Mouse (Mus musculus): ENCODE measurements around the gene Serpinb6b. TPM values are rescaled to one million over a fixed set of nuclear protein-coding genes. Genes with fewer than 3 reads are reported as not detected.

Gene Serpinb6b
- 2.3 and 6.1 TPM in 2 replicates for polyA plus RNA-seq (2011; ENCODE audit: insufficient read depth, insufficient read length, low read depth, missing spikeins)

DNA sequence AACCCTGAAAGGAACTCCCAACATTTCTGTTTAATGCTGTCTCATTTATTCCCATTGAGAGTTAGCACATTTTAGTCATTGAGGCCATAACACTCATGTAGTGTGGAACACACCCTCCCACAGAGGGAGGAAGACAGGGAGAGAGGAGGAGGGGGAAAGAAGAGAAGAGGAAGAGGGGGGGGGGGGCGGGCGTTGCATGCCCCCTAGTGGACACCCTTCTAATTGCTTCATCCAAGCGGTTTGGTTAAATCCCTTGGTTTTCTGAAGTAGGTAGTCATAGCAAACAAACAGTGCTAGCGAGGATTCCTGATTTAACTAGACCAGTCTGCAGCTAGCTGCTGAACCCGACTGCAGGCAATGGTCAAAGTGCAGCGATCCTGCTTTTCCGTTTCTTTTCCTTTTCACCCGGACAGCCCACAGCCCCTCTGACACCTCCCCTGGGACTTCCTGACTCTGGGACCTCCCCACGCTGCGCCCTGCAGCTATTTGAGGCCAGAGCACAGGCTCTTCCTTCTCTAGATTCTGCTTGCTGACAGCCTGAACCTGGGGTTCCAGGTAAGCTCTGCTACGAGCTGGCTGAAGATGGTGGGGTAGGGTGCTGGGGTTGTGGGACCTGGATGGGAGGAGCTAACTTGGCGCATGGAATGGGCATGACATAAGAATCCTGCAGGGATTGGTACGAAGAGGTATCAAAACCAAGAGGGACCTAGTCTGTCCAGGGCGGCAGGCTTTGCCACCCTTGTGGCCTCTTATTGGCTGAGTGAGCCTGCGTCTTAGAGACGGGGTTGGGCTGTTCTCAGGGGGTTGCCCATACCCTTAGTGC, at the start of gene Serpinb6b:
TSS of gene Serpinb6b (plus strand) at position 221 of the 823 bp plus-strand sequence.
- Histone ChIP-seq H3K27ac (ENCODE audit: insufficient read depth, low read length) (no peak within 1 kb of the TSS), H3K4me3 (ENCODE audit: low read depth, low read length) (no peak within 1 kb of the TSS; the same call in 1 of the 2 replicates), H3K9ac (ENCODE audit: low read depth, poor library complexity, severe bottlenecking) (no peak within 1 kb of the TSS), H3K27me3 (ENCODE audit: control insufficient read depth, insufficient read depth, low read length, poor library complexity, severe bottlenecking) (no peaks in the 10 kb centered on the region; the same call in 1 of the 2 replicates), H3K4me1 (ENCODE audit: control insufficient read depth, insufficient read depth, low read length) (no peaks in the 10 kb centered on the region), H3K36me3 (ENCODE audit: control insufficient read depth, insufficient read depth, low read length, poor library complexity, severe bottlenecking) (no peaks in the 10 kb centered on the region), H3K9me3 (replicated peaks; ENCODE audit: control insufficient read depth, insufficient read depth, low read length, poor library complexity, severe bottlenecking) (no peaks in the 10 kb centered on the region)
- no peak for TF ChIP-seq EP300 (IDR thresholded peaks at IDR 0.05; ENCODE audit: insufficient read depth, low read depth, low read length)
- no peak for TF ChIP-seq POLR2A (IDR thresholded peaks at IDR 0.05; ENCODE audit: insufficient read depth, low read length)
- TF ChIP-seq CTCF (IDR thresholded peaks at IDR 0.05; ENCODE audit: low read depth, low read length) = no peak

DNA sequence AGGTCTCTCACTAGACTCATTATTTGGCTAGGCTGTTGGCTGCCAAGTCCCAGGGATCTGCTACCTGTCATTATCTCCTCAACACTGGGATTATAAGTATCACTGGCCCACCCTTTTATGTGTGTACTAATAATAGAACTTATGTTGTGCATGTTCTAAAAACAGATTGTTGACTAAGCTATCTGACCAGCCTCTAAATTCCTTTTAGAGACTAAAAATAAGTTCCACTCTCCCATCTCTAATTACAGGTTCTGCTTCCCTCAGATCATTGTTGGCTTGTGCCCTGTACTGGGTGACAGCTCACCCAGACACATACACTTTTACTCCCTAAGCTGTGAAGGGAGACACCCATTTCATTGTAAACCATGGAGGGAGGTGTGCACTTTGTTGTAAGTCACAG, 42.4 kb upstream of the Serpinb6b start:
- Histone ChIP-seq H3K9ac (ENCODE audit: low read depth, poor library complexity, severe bottlenecking) (no peak overlapping the region), H3K36me3 (ENCODE audit: control insufficient read depth, insufficient read depth, low read length, poor library complexity, severe bottlenecking) (no peaks in the 10 kb centered on the region), H3K4me3 (ENCODE audit: low read depth, low read length) (no peak overlapping the region), H3K9me3 (replicated peaks; ENCODE audit: control insufficient read depth, insufficient read depth, low read length, poor library complexity, severe bottlenecking) (no peaks in the 10 kb centered on the region), H3K27me3 (ENCODE audit: control insufficient read depth, insufficient read depth, low read length, poor library complexity, severe bottlenecking) (no peaks in the 10 kb centered on the region), H3K4me1 (ENCODE audit: control insufficient read depth, insufficient read depth, low read length) (no peaks in the 10 kb centered on the region), H3K27ac (ENCODE audit: insufficient read depth, low read length) (no peak overlapping the region)
- TF ChIP-seq EP300 (IDR thresholded peaks at IDR 0.05; ENCODE audit: insufficient read depth, low read depth, low read length) = no peak
- TF ChIP-seq POLR2A (IDR thresholded peaks at IDR 0.05; ENCODE audit: insufficient read depth, low read length) = no peak
- TF ChIP-seq CTCF (IDR thresholded peaks at IDR 0.05; ENCODE audit: low read depth, low read length) = no peak

DNA sequence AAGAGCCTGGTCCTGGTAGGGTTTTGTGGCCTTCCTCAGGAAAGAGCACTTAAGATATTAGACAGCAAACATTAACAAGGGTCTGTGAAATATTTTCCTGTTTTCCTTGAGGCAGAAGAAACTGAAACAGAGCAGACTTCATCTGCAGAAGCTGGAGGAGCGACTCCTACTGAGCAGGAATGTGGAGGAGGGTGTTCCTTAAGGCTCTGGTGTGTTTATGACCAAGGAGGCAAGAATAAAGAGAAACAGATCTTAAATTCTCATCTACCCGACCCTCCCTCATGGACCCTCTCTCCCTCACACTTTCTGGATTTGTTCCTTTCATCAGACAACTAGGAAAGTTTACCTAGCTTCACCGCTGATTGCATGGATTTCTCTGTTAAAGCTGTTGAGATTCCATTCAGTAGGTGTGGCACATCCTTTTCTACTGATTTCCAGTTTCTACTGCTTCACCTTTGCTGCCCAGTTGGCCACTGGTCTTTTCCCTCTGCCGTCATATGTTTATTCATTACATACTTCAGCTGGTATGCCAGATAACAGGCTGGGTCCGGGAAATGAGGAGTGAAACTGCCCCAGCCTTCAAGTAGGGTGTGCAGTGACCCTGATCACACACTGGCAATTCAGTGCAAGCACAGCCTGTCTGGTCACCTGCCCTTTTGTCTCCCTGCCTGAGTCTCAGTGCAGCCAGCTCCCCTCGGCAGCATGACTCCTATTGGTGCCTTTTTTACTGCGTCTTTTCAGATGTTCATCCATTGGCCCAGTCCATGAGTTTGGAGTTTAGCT, 40.2 kb upstream of the Serpinb6b start:
- Histone ChIP-seq H3K36me3 (ENCODE audit: control insufficient read depth, insufficient read depth, low read length, poor library complexity, severe bottlenecking) (no peaks in the 10 kb centered on the region), H3K4me3 (ENCODE audit: low read depth, low read length) (no peak overlapping the region), H3K9ac (ENCODE audit: low read depth, poor library complexity, severe bottlenecking) (no peak overlapping the region), H3K27ac (ENCODE audit: insufficient read depth, low read length) (no peak overlapping the region), H3K4me1 (ENCODE audit: control insufficient read depth, insufficient read depth, low read length) (no peaks in the 10 kb centered on the region), H3K27me3 (ENCODE audit: control insufficient read depth, insufficient read depth, low read length, poor library complexity, severe bottlenecking) (no peaks in the 10 kb centered on the region), H3K9me3 (replicated peaks; ENCODE audit: control insufficient read depth, insufficient read depth, low read length, poor library complexity, severe bottlenecking) (no peaks in the 10 kb centered on the region; the same call in 1 of the 2 replicates)
- TF ChIP-seq POLR2A (IDR thresholded peaks at IDR 0.05; ENCODE audit: insufficient read depth, low read length) (no peak), EP300 (IDR thresholded peaks at IDR 0.05; ENCODE audit: insufficient read depth, low read depth, low read length) (no peak), CTCF (IDR thresholded peaks at IDR 0.05; ENCODE audit: low read depth, low read length) (no peak)

DNA sequence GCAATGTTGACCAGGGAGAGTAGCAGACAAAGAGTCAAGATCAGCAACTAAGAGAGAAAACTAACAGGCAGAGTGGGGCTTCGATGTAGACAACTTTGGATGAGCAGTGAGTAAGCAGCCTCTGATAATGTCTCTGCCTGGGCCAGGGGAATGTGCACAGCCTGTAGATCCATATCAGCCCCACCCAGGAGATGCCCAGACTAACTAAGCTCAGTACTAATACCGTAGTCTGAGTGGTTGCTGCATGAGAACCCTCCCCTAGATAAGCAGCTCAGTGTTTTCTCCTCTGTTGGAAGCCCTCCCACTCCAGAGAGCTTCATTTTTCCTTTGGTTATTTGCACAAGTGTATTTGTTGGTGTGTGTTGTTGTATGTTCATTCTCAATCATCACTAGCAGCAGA, 38.3 kb upstream of the Serpinb6b start:
- Histone ChIP-seq H3K27me3 (ENCODE audit: control insufficient read depth, insufficient read depth, low read length, poor library complexity, severe bottlenecking) (no peaks in the 10 kb centered on the region), H3K4me3 (ENCODE audit: low read depth, low read length) (no peak overlapping the region), H3K9me3 (replicated peaks; ENCODE audit: control insufficient read depth, insufficient read depth, low read length, poor library complexity, severe bottlenecking) (no peaks in the 10 kb centered on the region; the same call in 1 of the 2 replicates), H3K36me3 (ENCODE audit: control insufficient read depth, insufficient read depth, low read length, poor library complexity, severe bottlenecking) (no peaks in the 10 kb centered on the region), H3K9ac (ENCODE audit: low read depth, poor library complexity, severe bottlenecking) (no peak overlapping the region), H3K4me1 (ENCODE audit: control insufficient read depth, insufficient read depth, low read length) (no peaks in the 10 kb centered on the region), H3K27ac (ENCODE audit: insufficient read depth, low read length) (no peak overlapping the region)
- no peak for TF ChIP-seq EP300 (IDR thresholded peaks at IDR 0.05; ENCODE audit: insufficient read depth, low read depth, low read length)
- TF ChIP-seq CTCF (IDR thresholded peaks at IDR 0.05; ENCODE audit: low read depth, low read length) = no peak
- TF ChIP-seq POLR2A (IDR thresholded peaks at IDR 0.05; ENCODE audit: insufficient read depth, low read length) = no peak

DNA sequence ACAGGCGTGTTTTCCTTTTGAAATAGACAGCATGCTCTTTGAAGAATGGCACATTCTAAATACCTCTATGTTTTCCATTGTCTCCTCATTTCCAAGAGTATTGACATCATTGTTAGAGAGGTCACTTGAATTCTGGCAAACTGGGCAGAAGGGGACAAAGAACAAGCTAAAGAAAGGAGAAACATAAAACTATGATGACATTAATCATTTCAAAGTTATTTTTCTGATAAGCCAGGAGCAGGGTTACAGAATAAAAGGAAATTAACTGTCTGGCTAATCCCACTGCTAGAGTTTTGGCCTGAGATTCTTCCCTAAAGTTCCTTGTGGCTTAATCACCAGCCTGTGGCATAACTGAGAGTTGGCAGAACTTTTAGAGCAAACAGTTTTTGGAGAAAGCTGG, 37.8 kb upstream of the Serpinb6b start:
- Histone ChIP-seq H3K27ac (ENCODE audit: insufficient read depth, low read length) (no peak overlapping the region), H3K36me3 (ENCODE audit: control insufficient read depth, insufficient read depth, low read length, poor library complexity, severe bottlenecking) (no peaks in the 10 kb centered on the region), H3K27me3 (ENCODE audit: control insufficient read depth, insufficient read depth, low read length, poor library complexity, severe bottlenecking) (no peaks in the 10 kb centered on the region), H3K9ac (ENCODE audit: low read depth, poor library complexity, severe bottlenecking) (no peak overlapping the region), H3K4me1 (ENCODE audit: control insufficient read depth, insufficient read depth, low read length) (no peaks in the 10 kb centered on the region), H3K9me3 (replicated peaks; ENCODE audit: control insufficient read depth, insufficient read depth, low read length, poor library complexity, severe bottlenecking) (no peaks in the 10 kb centered on the region; the same call in 1 of the 2 replicates), H3K4me3 (ENCODE audit: low read depth, low read length) (no peak overlapping the region)
- no peak for TF ChIP-seq POLR2A (IDR thresholded peaks at IDR 0.05; ENCODE audit: insufficient read depth, low read length)
- TF ChIP-seq CTCF (IDR thresholded peaks at IDR 0.05; ENCODE audit: low read depth, low read length) = no peak
- no peak for TF ChIP-seq EP300 (IDR thresholded peaks at IDR 0.05; ENCODE audit: insufficient read depth, low read depth, low read length)

Data from ES-Bruce4 (cell line).